Mouse (Mus musculus): ENCODE results near the gene Ankdd1a.

The Ankdd1a gene

DNA sequence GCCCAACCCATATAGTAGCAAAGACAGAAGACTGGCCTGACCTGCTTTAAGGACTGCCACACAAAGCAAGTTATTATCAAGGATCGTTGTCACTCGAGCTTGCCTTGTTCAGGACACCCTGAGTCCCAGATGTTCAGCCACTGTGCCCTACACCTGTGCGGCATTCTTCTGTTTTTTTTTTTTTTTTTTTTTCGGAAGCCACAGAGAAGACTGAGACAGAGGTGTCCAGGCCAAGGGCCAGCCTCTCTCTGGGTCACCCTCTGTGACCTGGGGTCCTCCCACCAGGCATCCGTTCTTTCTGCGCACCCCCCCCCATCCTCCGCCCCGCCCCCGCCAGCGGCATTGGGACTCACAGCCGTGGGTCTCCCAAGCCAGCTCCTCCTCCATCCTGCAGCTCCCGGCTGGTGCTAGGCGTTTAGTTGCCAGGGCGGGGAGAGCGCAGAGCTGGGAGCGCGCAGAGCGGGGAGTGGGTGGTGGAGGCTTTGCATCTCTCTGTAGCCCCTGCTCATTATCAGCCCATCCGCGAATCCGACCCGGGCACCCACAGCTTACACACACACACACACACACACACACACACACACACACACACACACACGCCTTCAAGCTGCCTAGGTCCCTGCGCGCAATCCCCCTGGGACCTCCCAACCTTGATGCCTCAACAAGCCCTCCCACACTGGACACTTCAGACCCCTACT, at the start of gene Ankdd1a:
TSS of gene Ankdd1a (minus strand) at position 387 of the 698 bp plus-strand sequence.
- DNase-seq (ENCODE audit: low spot score in 2 of 2) = no peak

DNA sequence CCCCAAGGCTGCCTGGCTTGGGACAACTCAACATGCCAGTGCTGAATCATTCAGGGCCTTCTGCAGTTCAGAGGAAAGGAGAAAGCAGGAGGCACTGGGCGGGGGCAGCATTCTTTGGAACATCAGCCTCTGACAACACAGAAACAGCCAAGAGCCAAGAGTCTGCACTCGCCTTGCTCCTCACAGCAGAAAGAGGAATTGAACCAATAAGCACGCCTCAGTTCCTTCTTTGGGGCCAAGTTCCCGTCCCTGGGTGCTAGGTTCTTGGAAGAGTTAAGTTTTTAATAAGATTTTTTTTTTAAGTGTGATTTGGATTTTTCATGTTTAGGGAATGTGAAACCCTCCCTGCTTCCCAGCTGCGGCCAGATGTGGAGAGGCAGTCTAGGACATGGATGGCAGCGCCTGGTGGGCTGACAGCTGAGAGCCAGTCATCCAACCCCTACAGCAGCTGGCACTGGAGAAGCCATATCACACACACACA, 49.5 kb upstream of the Ankdd1a start:
- DNase-seq (ENCODE audit: low spot score in 2 of 2) = peak in 1 of 2 experiments; percentile 67

DNA sequence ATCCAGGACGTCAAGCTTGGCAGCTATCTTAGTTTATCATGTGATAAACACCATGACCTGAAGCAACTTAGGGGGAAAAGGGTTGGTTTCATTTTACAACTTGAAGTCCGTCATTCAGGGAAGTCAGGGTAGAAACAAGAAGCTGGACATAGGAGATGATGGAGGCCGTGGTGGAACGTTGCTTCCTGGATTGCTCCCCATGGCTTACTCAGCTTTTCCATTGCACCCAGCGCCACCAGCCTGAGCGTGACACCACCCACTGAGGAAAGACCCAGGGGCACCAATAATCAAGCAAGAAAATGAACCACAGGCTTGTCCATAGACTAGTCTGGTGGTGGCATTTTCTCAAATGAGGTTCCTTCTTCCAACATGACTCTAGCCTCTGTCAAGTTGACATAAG, 48.8 kb upstream of the Ankdd1a start:
- DNase-seq (ENCODE audit: low spot score in 2 of 2) = no peak

DNA sequence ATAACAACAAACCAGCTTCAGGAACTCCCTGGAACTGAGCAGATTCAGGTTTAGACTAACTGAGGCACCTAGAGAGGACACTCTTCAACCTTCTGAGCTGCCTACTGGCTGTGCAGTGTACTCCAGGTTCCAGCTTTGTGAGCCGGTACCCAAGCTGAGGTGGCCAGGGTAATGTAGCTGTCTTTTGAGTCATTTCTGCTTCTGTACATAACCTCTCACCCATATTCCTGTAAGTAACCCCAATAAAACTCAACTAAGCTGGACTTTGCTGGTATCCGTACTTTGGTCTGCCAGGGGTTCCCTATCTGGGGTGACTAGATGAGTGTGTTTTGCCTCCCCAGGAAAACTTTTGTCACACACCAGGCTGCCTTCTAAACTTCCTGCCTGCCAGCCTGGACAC, 44.7 kb upstream of the Ankdd1a start:
- no peak for DNase-seq (ENCODE audit: low spot score in 2 of 2)

DNA sequence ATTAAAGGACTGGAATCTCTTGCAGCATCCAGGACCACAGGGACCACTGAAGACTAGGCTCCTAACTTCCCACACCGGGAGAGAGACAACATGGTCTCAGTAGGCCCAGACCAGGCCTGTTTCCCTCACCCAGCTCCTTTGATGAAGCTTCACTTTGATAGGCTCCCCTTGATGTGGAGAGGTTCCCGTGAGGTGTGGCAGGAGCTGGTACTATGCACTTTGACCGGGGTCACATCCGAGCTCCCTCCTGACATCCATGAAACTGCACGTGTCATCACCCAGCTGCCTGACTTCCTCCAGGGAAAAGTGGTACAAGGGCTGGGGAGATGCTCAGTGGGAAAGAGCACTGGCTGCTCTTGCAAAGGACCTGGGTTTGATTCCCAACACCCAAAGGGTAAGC, 43.1 kb upstream of the Ankdd1a start:
- DNase-seq (ENCODE audit: low spot score in 2 of 2) = no peak

DNA sequence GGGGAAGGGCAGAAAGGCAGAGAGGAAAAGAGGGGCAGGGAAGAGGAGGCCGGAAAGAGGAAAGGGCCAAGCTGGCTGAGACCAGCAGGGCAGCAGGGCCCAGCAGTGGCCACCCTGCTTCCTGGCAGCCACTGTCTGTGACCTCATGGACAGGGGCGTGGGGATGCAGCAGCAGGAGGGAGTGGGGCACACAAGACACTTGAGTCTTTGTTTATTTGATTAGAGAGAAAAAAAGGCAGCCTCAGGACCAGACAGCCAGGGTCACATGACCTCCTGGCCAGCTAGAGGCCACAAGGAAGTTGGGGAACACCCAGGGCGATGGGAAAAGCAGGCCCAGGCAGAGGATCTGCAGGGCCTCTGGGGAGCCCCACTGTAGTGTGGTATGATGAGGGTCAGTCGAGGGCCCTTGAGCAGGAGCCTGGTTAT, 42.1 kb upstream of the Ankdd1a start:
- DNase-seq (ENCODE audit: low spot score in 2 of 2) = peak in 1 of 2 experiments; percentile 61

DNA sequence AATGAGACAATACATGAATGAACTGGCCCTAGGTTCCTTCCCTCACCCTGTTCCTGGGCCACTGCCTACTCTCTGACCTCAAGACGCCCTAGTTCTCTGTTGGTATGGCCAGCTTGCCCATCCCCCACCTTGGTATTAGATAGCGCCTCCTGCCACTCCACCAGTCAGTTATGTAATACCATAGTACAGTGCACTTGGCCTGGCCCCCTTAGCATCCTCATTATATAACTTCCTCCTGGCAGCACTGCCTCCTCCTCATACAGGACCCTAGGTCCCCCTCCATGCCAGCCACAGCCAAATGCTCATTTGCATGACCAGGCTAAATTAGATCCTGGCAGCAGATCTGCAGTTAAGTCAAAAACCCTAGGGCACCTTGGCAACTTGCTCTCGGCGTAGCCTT, 41.0 kb upstream of the Ankdd1a start:
- DNase-seq (ENCODE audit: low spot score in 2 of 2) = peak in 1 of 2 experiments; percentile 27

DNA sequence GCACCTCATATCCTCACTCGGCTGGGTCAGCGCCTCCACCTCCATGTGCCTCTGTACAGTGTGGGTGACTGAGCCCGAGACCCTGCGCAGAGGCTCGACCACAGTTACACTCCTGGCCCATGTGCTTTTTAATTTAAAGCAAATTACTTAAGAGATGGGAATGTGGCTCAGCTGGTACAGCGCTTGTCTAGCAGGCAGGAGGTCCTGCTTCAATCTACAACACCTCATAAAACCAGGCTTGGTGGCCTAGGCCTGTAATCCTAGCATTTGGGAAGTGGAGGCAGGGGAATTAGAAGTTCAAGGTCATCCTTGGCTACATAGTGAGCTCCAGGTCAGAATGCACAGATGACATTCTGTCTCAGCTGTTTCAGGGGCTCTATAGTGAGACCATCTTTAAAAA, 38.8 kb upstream of the Ankdd1a start:
- DNase-seq (ENCODE audit: low spot score in 2 of 2) = no peak

DNA sequence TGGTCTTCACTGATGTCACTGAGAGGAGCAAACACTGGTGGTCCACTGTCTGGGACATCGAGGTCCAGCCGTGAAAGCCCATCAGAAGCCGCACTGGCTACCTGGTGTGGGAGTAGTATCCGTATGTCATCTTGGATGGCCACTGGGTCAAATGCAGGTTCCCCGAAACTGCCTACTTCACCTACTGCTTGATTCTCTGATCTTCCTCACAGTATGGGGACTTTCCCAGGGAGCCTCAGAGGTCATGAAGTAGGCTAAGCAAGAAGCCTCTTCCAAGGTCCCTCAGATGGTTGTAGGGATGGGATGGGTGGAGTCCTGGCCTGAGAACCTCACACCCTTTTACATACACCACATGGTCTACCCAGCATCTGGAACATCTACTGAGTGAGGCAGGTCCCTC, 37.0 kb upstream of the Ankdd1a start:
- no peak for DNase-seq (ENCODE audit: low spot score in 2 of 2)

DNA sequence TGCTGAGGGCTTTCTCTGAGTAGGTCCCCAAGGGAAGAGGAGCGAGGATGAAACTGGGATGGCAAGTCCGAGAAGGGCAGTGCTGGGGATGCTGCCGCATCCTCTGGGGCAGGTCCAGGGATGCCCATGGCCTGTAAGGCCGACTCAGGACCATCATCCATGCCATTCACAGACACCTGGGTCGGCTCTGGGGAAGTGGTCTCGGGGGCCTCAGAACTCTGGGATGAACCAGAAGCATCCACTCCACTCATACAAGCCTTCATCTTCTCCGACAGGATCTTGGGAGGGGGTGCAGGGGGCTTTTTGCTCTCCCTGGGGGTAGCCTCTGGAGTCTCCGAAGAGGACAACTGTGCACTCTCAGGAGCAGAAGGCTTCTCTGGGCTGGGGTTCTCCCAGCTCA, 36.4 kb upstream of the Ankdd1a start:
- no peak for DNase-seq (ENCODE audit: low spot score in 2 of 2)

DNA sequence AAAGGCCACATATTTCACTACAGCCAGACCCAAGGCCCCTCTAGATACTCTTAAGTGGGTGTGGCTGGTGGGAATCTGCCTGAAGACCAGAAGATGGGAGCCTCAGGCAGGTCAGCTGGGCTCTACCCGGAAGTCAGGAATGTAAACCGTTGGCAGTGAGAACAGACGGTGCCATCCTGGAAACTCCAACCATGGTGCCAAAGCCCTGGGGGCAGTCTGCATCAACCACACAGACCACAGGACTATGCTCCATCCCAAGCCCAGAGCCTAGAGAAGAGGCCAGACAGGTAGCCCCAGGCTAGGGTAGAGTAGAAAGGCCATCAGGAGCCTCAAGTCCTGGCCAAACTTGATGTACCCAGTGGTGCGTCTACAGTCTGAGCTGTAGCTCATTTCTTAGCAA, 35.6 kb upstream of the Ankdd1a start:
- no peak for DNase-seq (ENCODE audit: low spot score in 2 of 2)

DNA sequence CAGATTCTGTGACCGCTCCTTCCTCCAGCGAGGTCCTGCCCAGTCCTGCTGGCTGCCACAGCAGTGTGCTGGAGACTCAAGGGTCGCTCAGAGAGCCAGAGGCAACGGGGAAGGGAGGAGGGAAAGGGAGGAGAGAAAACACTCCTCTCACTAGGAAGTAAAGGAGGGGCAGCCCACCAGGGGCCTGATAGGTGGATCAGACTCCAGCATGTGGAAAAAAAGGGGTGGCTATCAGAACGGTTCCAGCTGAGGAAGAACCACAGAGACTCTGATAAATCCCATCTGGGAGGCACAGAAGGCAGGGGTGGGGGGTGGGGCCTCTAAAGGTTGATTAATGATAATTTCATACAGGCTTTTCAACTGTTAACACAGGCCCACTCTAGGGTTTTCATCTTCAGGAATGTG, 35.0 kb upstream of the Ankdd1a start:
- peak in 1 of 2 experiments; percentile 27 for DNase-seq (ENCODE audit: low spot score in 2 of 2)

DNA sequence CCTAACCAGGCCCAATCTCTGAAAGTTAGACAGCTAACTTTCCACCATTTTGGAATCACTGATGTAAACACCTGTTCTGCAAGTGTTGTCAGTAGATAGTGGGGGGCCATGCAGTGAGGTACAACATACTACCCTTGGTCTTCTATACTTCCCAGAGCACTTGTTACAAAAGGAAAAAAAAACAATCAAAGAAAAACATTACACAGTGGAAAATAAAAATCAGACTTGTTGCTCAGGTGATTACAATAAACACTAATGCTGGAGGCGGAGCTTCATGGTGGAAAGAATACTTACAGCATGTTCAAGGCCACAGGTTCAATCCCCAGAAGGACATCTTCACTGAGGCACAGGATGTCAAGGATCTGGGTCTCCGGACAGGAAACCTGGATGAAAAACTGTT, 32.7 kb upstream of the Ankdd1a start:
- no peak for DNase-seq (ENCODE audit: low spot score in 2 of 2)

DNA sequence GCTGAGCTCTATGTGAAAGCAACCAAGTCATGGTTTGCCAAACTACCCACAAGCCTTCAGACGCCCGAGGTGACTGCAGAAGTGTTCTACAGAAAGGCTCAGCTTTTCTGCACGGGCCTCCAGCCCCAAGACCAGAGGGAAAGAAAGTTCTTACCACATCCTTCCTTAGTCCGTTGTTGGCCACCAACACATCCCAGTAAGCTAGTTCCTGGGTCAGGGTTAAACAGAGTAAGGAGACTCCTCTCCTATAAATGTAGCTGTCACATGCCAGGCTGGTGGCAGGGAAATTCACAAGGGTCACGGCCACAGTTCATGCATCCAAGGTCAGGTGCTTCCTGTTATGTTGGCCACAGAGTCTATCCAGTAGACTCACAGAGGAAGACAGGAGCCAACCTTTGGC, 32.1 kb upstream of the Ankdd1a start:
- no peak for DNase-seq (ENCODE audit: low spot score in 2 of 2)

DNA sequence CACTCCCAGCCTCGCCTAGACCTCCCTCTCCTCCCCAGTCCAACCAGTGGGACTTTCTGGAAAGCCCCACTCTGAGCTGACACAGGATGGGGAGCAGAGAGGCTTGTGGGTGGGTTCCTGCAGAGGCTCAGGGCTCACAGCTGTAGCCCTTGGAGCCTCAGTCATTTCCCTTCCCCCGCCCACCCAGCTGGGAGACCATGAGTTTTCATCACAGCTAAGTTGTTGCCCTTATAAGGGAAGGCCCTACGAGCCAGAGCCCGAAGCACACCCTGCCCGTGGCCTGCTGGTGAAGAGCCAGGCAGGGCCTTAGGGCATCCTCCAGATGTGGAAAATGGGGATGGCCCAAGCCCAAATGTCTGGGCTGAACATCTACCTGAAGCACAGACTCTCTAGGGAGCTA, 31.0 kb upstream of the Ankdd1a start:
- DNase-seq (ENCODE audit: low spot score in 2 of 2) = peak in 1 of 2 experiments; percentile 79

DNA sequence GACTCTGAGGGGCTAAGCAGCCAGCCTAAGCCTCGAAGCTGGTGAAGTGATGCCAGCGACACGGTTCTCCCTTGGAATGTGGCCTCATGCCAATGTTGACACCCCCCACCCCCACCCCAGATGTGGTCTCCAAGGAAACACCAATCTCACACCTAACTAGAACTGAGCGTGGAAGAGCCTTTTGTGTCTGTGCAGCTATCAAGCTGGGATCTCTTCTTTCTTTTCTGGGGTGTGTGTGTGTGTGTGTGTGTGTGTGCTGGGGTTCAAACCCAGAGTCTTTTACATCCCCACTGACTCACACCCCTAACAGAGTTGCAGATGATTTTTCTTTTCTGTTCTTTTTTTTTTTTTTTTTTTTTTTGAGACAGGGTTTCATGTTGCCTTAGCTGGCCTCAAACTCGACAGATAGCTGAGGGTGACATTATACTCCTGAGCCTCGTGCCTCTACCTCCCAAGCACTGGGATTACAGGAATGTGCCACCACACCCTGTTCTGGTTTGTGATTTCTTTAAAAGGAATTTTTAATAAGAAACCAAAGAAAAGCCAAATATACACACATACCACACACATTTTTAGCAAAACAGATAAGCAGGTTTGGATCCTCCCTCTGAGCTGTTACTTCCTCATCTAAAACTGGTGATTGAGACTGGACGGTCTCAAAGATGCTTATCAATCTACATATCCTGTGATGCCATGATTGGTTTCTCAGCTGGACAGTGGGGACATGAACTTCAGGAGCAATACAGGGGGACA, 30.3 kb upstream of the Ankdd1a start:
- no peak for DNase-seq (ENCODE audit: low spot score in 2 of 2)

DNA sequence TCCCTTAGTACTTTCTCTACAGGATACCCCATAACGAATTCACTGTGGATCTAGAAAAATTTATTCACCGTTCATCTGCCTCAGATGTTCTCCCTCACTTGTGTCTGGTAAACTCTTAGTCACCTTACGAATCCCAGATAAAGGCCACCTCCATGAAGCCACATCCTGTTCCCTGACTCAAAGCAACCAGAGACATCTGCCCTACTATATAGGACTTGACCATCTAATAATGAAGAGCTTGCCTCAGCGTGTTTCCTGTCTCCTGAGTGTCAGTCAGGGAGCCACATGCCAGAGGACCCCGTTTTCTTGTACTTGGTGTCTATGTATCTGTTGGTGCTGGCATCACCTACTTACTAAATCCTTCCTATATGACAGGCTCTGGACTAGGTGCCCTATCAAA, 29.6 kb upstream of the Ankdd1a start:
- no peak for DNase-seq (ENCODE audit: low spot score in 2 of 2)

DNA sequence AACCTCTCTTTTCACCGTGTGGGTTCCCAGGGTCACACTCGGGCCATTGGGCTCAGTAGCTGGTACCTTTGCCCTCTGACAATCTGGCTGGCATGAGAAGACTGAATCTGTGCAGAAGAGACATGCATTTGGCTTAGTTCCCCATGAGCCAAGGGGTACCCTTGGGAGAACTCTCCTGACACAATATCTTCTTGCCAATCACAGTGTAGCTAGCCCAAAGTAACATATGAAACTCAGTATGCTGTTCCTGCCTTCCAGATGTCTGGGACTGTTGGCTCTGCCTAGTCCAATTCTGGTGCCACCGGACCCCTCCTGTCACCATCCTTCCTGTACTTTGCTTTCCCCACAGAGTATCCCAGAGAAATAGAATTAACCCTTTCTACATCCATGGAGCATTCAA, 29.1 kb upstream of the Ankdd1a start:
- DNase-seq (ENCODE audit: low spot score in 2 of 2) = no peak

DNA sequence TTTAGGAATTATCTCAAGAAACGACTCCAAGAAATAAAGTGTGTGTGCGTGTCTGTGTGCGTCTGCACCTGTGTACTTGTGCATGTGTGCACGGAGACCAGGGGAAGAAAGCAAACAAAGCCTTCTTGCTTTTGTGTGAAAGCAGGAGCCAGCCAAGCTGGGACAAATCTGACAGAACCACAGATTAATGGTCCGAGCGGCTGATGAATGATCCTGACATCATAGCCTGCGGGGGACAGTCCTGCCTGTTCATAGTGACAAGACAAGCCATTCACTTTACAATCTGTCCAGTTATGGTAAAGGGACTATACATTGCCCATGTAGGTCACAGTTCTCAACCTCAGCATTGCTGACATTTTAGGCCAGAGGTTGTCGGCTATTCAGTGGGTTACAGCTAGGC, 28.3 kb upstream of the Ankdd1a start:
- no peak for DNase-seq (ENCODE audit: low spot score in 2 of 2)

DNA sequence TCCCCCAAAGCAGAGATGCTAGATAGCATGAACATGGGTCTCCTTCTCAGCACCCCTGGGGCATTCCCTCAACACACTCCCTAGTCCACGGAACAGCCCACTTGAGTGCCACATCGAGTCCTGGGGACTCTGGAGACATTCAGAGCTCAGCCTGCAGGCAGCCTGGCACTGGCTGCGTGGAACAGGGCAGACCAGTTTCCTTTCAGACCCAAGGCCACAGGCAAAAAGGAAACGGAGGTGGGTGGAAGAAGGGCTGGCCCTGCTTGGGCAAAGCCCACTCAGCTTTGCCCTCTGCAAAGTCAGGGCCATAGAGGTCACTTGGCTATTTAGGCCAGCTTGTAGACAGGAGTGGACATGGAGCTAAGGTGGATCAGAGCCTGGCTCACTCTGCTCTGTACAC, 27.9 kb upstream of the Ankdd1a start:
- DNase-seq (ENCODE audit: low spot score in 2 of 2) = no peak

DNA sequence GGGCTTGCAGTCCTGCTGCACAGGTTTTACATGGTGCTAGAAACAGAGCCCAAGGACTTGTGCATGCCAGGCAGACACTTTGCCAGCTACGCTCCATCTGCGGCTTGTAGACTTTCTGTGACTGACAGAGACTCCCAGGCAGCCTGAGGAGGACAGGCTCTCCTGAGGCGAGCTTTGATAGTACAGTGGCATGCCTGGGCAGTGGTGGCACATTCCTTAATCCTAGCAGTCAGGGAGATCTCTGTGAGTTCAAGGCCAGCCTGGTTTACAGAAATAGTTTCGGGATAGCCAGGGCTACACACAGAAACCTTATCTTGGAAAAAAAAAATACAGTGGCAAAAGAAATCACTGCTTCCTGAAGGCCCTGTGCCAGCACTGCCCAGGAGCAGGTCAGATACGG, 27.1 kb upstream of the Ankdd1a start:
- DNase-seq (ENCODE audit: low spot score in 2 of 2) = no peak

DNA sequence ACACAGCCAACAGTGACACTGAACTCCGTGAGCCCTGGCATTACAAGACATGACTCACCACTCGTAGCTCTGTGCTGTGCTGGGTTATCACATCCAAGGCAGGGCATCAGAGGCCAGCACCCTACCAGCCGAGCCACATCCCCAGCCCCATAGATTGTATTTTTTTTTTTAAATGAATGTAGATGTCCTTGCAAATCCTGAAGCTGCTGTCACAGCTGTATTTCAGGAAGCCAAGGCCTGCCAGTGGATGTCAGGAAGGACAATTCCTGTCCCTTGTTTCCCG, 26.4 kb upstream of the Ankdd1a start:
- no peak for DNase-seq (ENCODE audit: low spot score in 2 of 2)

DNA sequence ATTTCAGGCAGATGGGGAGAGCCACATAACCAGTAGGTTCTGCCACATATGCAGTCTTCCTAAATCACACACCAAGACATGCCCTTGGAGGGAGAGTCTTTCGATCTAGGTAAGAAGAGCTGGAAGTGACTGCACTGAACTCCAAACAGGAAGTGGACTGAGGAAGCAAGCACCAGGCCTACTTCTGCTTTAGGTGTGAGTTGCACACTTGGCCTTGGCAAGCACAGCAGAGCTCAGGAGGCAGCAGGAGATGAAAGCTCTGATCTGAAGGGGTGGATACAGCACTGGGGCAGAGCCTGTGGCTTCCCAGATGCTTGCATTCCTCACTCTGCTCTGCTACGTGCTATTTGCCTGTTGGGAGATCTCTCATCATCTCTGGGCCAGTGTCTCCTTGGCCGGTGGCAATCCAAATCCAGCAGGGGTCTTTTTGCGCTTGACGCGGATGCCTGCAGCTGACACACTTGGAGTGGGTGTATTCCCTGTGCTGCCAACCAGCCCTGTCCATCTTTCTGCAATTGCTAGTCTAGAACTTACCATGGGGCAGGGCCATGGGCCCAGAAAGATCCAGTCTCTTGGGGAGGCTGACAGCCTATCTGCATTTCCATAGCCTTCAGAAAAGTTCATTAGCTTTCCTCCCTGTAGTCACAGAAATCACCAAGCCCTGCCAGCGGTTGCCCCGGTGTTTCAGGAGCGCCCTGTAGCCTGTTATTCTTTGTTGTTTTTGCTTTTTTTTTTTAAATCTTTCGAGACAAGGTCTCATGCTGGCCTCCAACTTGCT, 25.8 kb upstream of the Ankdd1a start:
- DNase-seq (ENCODE audit: low spot score in 2 of 2) = no peak

All from urinary bladder, postnatal 36 days (tissue).